Mouse (Mus musculus): ENCODE data around the gene Ceacam18. TPM values are rescaled to one million over a fixed set of nuclear protein-coding genes. Genes with fewer than 3 reads are reported as not detected.

Ceacam18 gene
- 0.07 and 0.08 TPM in 2 replicates for polyA plus RNA-seq (2015; fragmentation: Nextera tagmentation; extraction: Ambion mirVana)

GRCm38 (mm10) chr7:43634500-43634899 is at the start of gene Ceacam18:
Gene Ceacam18, plus strand, starts transcription at chr7:43634707.
- Histone ChIP-seq H3K9me3 (ENCODE audit: low read length) (no peaks in the 10 kb centered on the region), H3K9ac (replicated peaks; ENCODE audit: low read depth) (no peak within 1 kb of the TSS), H3K4me2 (replicated peaks; ENCODE audit: low read depth, low read length) (no peak within 1 kb of the TSS), H3K27ac (ENCODE audit: low read length) (no peak within 1 kb of the TSS), H3K4me1 (ENCODE audit: insufficient read depth, low read depth, low read length) (no peaks in the 10 kb centered on the region), H3K27me3 (replicated peaks; ENCODE audit: insufficient read depth, low read length) (no peaks in the 10 kb centered on the region), H3K4me3 (ENCODE audit: low read depth, low read length) (no peak within 1 kb of the TSS), H3K36me3 (ENCODE audit: insufficient read depth, low read length) (no peaks in the 10 kb centered on the region)
- ATAC-seq (no peak), DNase-seq (ENCODE audit: low spot score) (no peak)
- WGBS, result 33% methylated on average over 6 of the region's 6 CpGs
- TF ChIP-seq CTCF (IDR thresholded peaks at IDR 0.05) (no peak), EP300 (IDR thresholded peaks at IDR 0.05) (no peak)

- TF ChIP-seq CTCF (IDR thresholded peaks at IDR 0.05) (peak; percentile 47), EP300 (IDR thresholded peaks at IDR 0.05) (no peak)
- H3K4me3 ChIP-seq (ENCODE audit: low read depth, low read length), result no peak overlapping the region
- H3K36me3 ChIP-seq (ENCODE audit: insufficient read depth, low read length), result peaks cover 22% of the 10 kb centered on the region; the same call in 1 of the 2 replicates
- H3K4me1 ChIP-seq (ENCODE audit: insufficient read depth, low read depth, low read length), result 0 out of 2 replicates have a peak, but pooled peaks cover 3% of the 10 kb centered on the region
- H3K9me3 ChIP-seq (ENCODE audit: low read length), result no peaks in the 10 kb centered on the region
- 84% methylated on average over 5 of the region's 5 CpGs for WGBS
- H3K27ac ChIP-seq (ENCODE audit: low read length), result no peak overlapping the region
- ATAC-seq, result no peak
- H3K27me3 ChIP-seq (replicated peaks; ENCODE audit: insufficient read depth, low read length), result no peaks in the 10 kb centered on the region
- H3K9ac ChIP-seq (replicated peaks; ENCODE audit: low read depth), result no peak overlapping the region
- no peak overlapping the region for H3K4me2 ChIP-seq (replicated peaks; ENCODE audit: low read depth, low read length)
- DNase-seq (ENCODE audit: low spot score), result no peak
Observed at GRCm38 (mm10) chr7:43584790-43585189, 49.7 kb upstream of the Ceacam18 start.

- Histone ChIP-seq H3K36me3 (ENCODE audit: insufficient read depth, low read length) (no peaks in the 10 kb centered on the region), H3K4me1 (ENCODE audit: insufficient read depth, low read depth, low read length) (no peaks in the 10 kb centered on the region), H3K9me3 (ENCODE audit: low read length) (no peaks in the 10 kb centered on the region), H3K27ac (ENCODE audit: low read length) (no peak overlapping the region), H3K4me3 (ENCODE audit: low read depth, low read length) (no peak overlapping the region), H3K9ac (replicated peaks; ENCODE audit: low read depth) (no peak overlapping the region), H3K4me2 (replicated peaks; ENCODE audit: low read depth, low read length) (no peak overlapping the region), H3K27me3 (replicated peaks; ENCODE audit: insufficient read depth, low read length) (no peaks in the 10 kb centered on the region)
- TF ChIP-seq EP300 (IDR thresholded peaks at IDR 0.05) (no peak), CTCF (IDR thresholded peaks at IDR 0.05) (no peak)
- no peak for DNase-seq (ENCODE audit: low spot score)
- 28% methylated on average over 5 of the region's 5 CpGs for WGBS
- no peak for ATAC-seq
Observed at GRCm38 (mm10) chr7:43601884-43602283, 32.6 kb upstream of the Ceacam18 start.

GRCm38 (mm10) chr7:43606896-43607742 is 27.4 kb upstream of the Ceacam18 start, which contains the start of gene Zfp819:
Gene Zfp819, plus strand, starts transcription at chr7:43607169.
- Histone ChIP-seq H3K27me3 (replicated peaks; ENCODE audit: insufficient read depth, low read length) (no peaks in the 10 kb centered on the region), H3K9ac (replicated peaks; ENCODE audit: low read depth) (no peak within 1 kb of the TSS), H3K36me3 (ENCODE audit: insufficient read depth, low read length) (no peaks in the 10 kb centered on the region), H3K27ac (ENCODE audit: low read length) (no peak within 1 kb of the TSS), H3K4me1 (ENCODE audit: insufficient read depth, low read depth, low read length) (0 out of 2 replicates have a peak, but pooled peaks cover 4% of the 10 kb centered on the region), H3K4me3 (ENCODE audit: low read depth, low read length) (peak within 1 kb of the TSS; percentile 12; the same call in 1 of the 2 replicates), H3K9me3 (ENCODE audit: low read length) (no peaks in the 10 kb centered on the region), H3K4me2 (replicated peaks; ENCODE audit: low read depth, low read length) (peak within 1 kb of the TSS; percentile 44)
- DNase-seq (ENCODE audit: low spot score) (peak; percentile 82), ATAC-seq (peak; percentile 91)
- TF ChIP-seq CTCF (IDR thresholded peaks at IDR 0.05) (no peak), EP300 (IDR thresholded peaks at IDR 0.05) (no peak)
- 16% methylated on average over 41 of the region's 41 CpGs for WGBS

- 37% methylated on average over 5 of the region's 5 CpGs for WGBS
- Histone ChIP-seq H3K4me1 (ENCODE audit: insufficient read depth, low read depth, low read length) (0 out of 2 replicates have a peak, but pooled peaks cover 4% of the 10 kb centered on the region), H3K27me3 (replicated peaks; ENCODE audit: insufficient read depth, low read length) (no peaks in the 10 kb centered on the region), H3K36me3 (ENCODE audit: insufficient read depth, low read length) (no peaks in the 10 kb centered on the region), H3K9me3 (ENCODE audit: low read length) (no peaks in the 10 kb centered on the region), H3K27ac (ENCODE audit: low read length) (no peak overlapping the region), H3K4me2 (replicated peaks; ENCODE audit: low read depth, low read length) (no peak overlapping the region), H3K9ac (replicated peaks; ENCODE audit: low read depth) (no peak overlapping the region), H3K4me3 (ENCODE audit: low read depth, low read length) (no peak overlapping the region)
- DNase-seq (ENCODE audit: low spot score) (peak; percentile 36), ATAC-seq (no peak)
- TF ChIP-seq CTCF (IDR thresholded peaks at IDR 0.05), result no peak
- TF ChIP-seq EP300 (IDR thresholded peaks at IDR 0.05), result no peak
Observed at GRCm38 (mm10) chr7:43607743-43608287, 26.7 kb upstream of the Ceacam18 start.

- TF ChIP-seq CTCF (IDR thresholded peaks at IDR 0.05) (no peak), EP300 (IDR thresholded peaks at IDR 0.05) (no peak)
- 60% methylated on average over 7 of the region's 7 CpGs for WGBS
- Histone ChIP-seq H3K4me3 (ENCODE audit: low read depth, low read length) (no peak overlapping the region), H3K27me3 (replicated peaks; ENCODE audit: insufficient read depth, low read length) (no peaks in the 10 kb centered on the region), H3K9ac (replicated peaks; ENCODE audit: low read depth) (no peak overlapping the region), H3K4me2 (replicated peaks; ENCODE audit: low read depth, low read length) (no peak overlapping the region), H3K4me1 (ENCODE audit: insufficient read depth, low read depth, low read length) (0 out of 2 replicates have a peak, but pooled peaks cover 4% of the 10 kb centered on the region), H3K27ac (ENCODE audit: low read length) (no peak overlapping the region), H3K9me3 (ENCODE audit: low read length) (no peaks in the 10 kb centered on the region), H3K36me3 (ENCODE audit: insufficient read depth, low read length) (no peaks in the 10 kb centered on the region)
- ATAC-seq (no peak), DNase-seq (ENCODE audit: low spot score) (no peak)
Observed at GRCm38 (mm10) chr7:43608316-43608824, 26.1 kb upstream of the Ceacam18 start.
